Mouse (Mus musculus) adrenal gland, postnatal 4 days (tissue): ENCODE data around the gene Pdcd4. TPM values are rescaled to one million over a fixed set of nuclear protein-coding genes. Genes with fewer than 3 reads are reported as not detected.

Experiments
- DNase-seq, 2 experiments: peaks; one replicate each; pipeline ENCODE4 v3.0.0; 2021 to 2022; ENCODE audit warnings: low spot score in 2 of 2, mixed read lengths in 2 of 2
- long read RNA-seq, 2 experiments: library from polyadenylated mRNA; stranded (forward); transcript quantifications; one replicate each; pipeline ENCODE4 v2.0.0; 2021
- total RNA-seq, 2 experiments: library from RNA; stranded (reverse); gene quantifications; 2 replicates each; pipeline ENCODE4 v1.2.3; 2021

Pdcd4 gene
- total RNA-seq: 100 to 1,000 TPM; 118 to 128 TPM
- long read RNA-seq, experiment 1, transcript Pdcd4-201 (12 exons, 2,381 nt): major isoform, 38 of 51 reads
- long read RNA-seq, experiment 1, partial matches to known transcripts: 4 of 51 reads
- long read RNA-seq, experiment 1, other reads (novel, unspliced or antisense): 8 of 51 reads
- long read RNA-seq, experiment 2, transcript Pdcd4-203 (13 exons, 1,733 nt): minor isoform, 6 of 144 reads
- long read RNA-seq, experiment 2, transcript Pdcd4-201 (12 exons, 2,381 nt): major isoform, 115 of 144 reads
- long read RNA-seq, experiment 2, partial matches to known transcripts: 9 of 144 reads
- long read RNA-seq, experiment 2, other reads (novel, unspliced or antisense): 14 of 144 reads

GRCm38 (mm10) chr19:53892061-53892460 is at the start of gene Pdcd4:
TSS of gene Pdcd4 (plus strand) at chr19:53892231.
- no peak for DNase-seq

GRCm38 (mm10) chr19:53843972-53844371 is 48.1 kb upstream of the Pdcd4 start:
- no peak for DNase-seq

- DNase-seq: no peak
Measured at GRCm38 (mm10) chr19:53848272-53848995, 43.6 kb upstream of the Pdcd4 start.

- peak; percentile 42 to 77 for DNase-seq
Measured at GRCm38 (mm10) chr19:53850166-53850922, 41.7 kb upstream of the Pdcd4 start.

GRCm38 (mm10) chr19:53851352-53851751 is 40.7 kb upstream of the Pdcd4 start:
- DNase-seq: no peak

GRCm38 (mm10) chr19:53851826-53852698 is 40.0 kb upstream of the Pdcd4 start:
- DNase-seq: no peak

GRCm38 (mm10) chr19:53852699-53853451 is 39.2 kb upstream of the Pdcd4 start:
- DNase-seq: no peak

- no peak for DNase-seq
Measured at GRCm38 (mm10) chr19:53854978-53855377, 37.1 kb upstream of the Pdcd4 start.

- no peak for DNase-seq
Measured at GRCm38 (mm10) chr19:53855781-53856180, 36.2 kb upstream of the Pdcd4 start.

GRCm38 (mm10) chr19:53856794-53857193 is 35.2 kb upstream of the Pdcd4 start:
- no peak for DNase-seq

- DNase-seq: no peak
Measured at GRCm38 (mm10) chr19:53857962-53858361, 34.1 kb upstream of the Pdcd4 start.

GRCm38 (mm10) chr19:53859149-53859548 is 32.9 kb upstream of the Pdcd4 start:
- no peak for DNase-seq

- no peak for DNase-seq
Measured at GRCm38 (mm10) chr19:53859593-53859992, 32.4 kb upstream of the Pdcd4 start.

- no peak for DNase-seq
Measured at GRCm38 (mm10) chr19:53861346-53861745, 30.7 kb upstream of the Pdcd4 start.

- no peak for DNase-seq
Measured at GRCm38 (mm10) chr19:53862573-53863246, 29.3 kb upstream of the Pdcd4 start.

GRCm38 (mm10) chr19:53867238-53867637 is 24.8 kb upstream of the Pdcd4 start:
- DNase-seq: no peak

- no peak for DNase-seq
Measured at GRCm38 (mm10) chr19:53868125-53868524, 23.9 kb upstream of the Pdcd4 start.

GRCm38 (mm10) chr19:53868796-53869195 is 23.2 kb upstream of the Pdcd4 start:
- DNase-seq: no peak
